Mouse (Mus musculus) small intestine, adult 2 months (tissue): ENCODE results near the gene Exd2. TPM values are rescaled to one million over a fixed set of nuclear protein-coding genes. Genes with fewer than 3 reads are reported as not detected.

Experiments used
- H3K27ac ChIP-seq: fragments of 200-500 bp; 2 replicates; pipeline ENCODE4 v1.5.1; 2012; ENCODE audit warnings: low read depth, low read length, control low read depth, inconsistent platforms; ENCODE audit not compliant: insufficient read depth
- H3K27me3 ChIP-seq: fragments of 200-500 bp; 2 replicates; pipeline ENCODE4 v1.6.1; 2012; ENCODE audit warnings: mild to moderate bottlenecking, moderate library complexity, low read length, inconsistent platforms; ENCODE audit not compliant: control insufficient read depth, insufficient read depth
- H3K36me3 ChIP-seq: fragments of 200-500 bp; 2 replicates; pipeline ENCODE4 v1.6.1; 2012; ENCODE audit warnings: mild to moderate bottlenecking, low read length, control low read depth, inconsistent platforms; ENCODE audit not compliant: control insufficient read depth, insufficient read depth
- H3K4me1 ChIP-seq: fragments of 200-500 bp; 2 replicates; pipeline ENCODE4 v1.6.1; 2012; ENCODE audit warnings: low read length, inconsistent platforms, mixed read lengths; ENCODE audit not compliant: control insufficient read depth, insufficient read depth, insufficient read length
- H3K4me3 ChIP-seq: fragments of 200-500 bp; 2 replicates; pipeline ENCODE4 v1.5.1; 2012; ENCODE audit warnings: low read depth, mild to moderate bottlenecking, control low read depth, inconsistent platforms, low read length, moderate library complexity
- CTCF ChIP-seq: fragments of 200-500 bp; IDR thresholded peaks from 2 replicates; pipeline ENCODE4 v1.5.1; 2012; ENCODE audit warnings: low read depth, mild to moderate bottlenecking, control low read depth, inconsistent platforms, low read length, moderate library complexity, mixed read lengths; ENCODE audit not compliant: insufficient replicate concordance, insufficient read length; ENCODE audit errors: extremely low read depth
- POLR2A ChIP-seq: fragments of 200-500 bp; IDR thresholded peaks from 2 replicates; pipeline ENCODE4 v1.6.1; 2012; ENCODE audit warnings: low read depth, mild to moderate bottlenecking, control low read depth, inconsistent platforms, low read length, moderate library complexity
- WGBS: fragments of 180-500 bp; shearing (Covaris S2); methylation state at CpG from one replicate; pipeline ENCODE4 v1.1.7; 2018; 5-methylcytosine and 5-hydroxymethylcytosine counted together
- polyA plus RNA-seq: library from polyadenylated mRNA; depleted of rRNA; stranded (reverse); fragments of >200 nt; gene quantifications from 2 replicates; pipeline ENCODE4 v1.2.3, GENCODE M21; 2012

Gene Exd2
- polyA plus RNA-seq, 1 experiment: 4.5 TPM

GRCm38 (mm10) chr12:80518757-80519620 is 56.1 kb downstream of the Exd2 start:
- H3K4me3 ChIP-seq: peak overlapping the region; percentile 51
- H3K4me1 ChIP-seq: no peaks in the 10 kb centered on the region; the same call in 1 of the 2 replicates
- peaks cover 31% of the 10 kb centered on the region for H3K27me3 ChIP-seq
- H3K27ac ChIP-seq: no peak overlapping the region
- TF ChIP-seq POLR2A (no peak), CTCF (no peak)
- H3K36me3 ChIP-seq: no peaks in the 10 kb centered on the region
- under 1% methylated on average over 90 of the region's 90 CpGs for WGBS

GRCm38 (mm10) chr12:80519621-80520332 is 56.9 kb downstream of the Exd2 start:
- TF ChIP-seq POLR2A (no peak), CTCF (no peak)
- Histone ChIP-seq H3K4me1 (no peaks in the 10 kb centered on the region; the same call in 1 of the 2 replicates), H3K27ac (no peak overlapping the region), H3K27me3 (peaks cover 31% of the 10 kb centered on the region), H3K4me3 (peak overlapping the region; percentile 51), H3K36me3 (no peaks in the 10 kb centered on the region)
- WGBS: 5% methylated on average over 43 of the region's 43 CpGs

- H3K4me1 ChIP-seq: no peaks in the 10 kb centered on the region; the same call in 1 of the 2 replicates
- no peak overlapping the region for H3K4me3 ChIP-seq
- TF ChIP-seq POLR2A (no peak), CTCF (no peak)
- peaks cover 30% of the 10 kb centered on the region for H3K27me3 ChIP-seq
- no peak overlapping the region for H3K27ac ChIP-seq
- H3K36me3 ChIP-seq: no peaks in the 10 kb centered on the region
- 71% methylated on average over 3 of the region's 3 CpGs for WGBS
Observed at GRCm38 (mm10) chr12:80522006-80522405, 59.1 kb downstream of the Exd2 start.

- H3K4me1 ChIP-seq: no peaks in the 10 kb centered on the region; the same call in 1 of the 2 replicates
- WGBS: 48% methylated on average over 12 of the region's 12 CpGs
- no peak for TF ChIP-seq POLR2A
- H3K4me3 ChIP-seq: no peak overlapping the region
- H3K36me3 ChIP-seq: no peaks in the 10 kb centered on the region
- H3K27ac ChIP-seq: no peak overlapping the region
- H3K27me3 ChIP-seq: peaks cover 7% of the 10 kb centered on the region
Observed at GRCm38 (mm10) chr12:80524276-80524921, 61.5 kb downstream of the Exd2 start.

GRCm38 (mm10) chr12:80525513-80525912 is 62.6 kb downstream of the Exd2 start:
- H3K36me3 ChIP-seq: no peaks in the 10 kb centered on the region
- no peaks in the 10 kb centered on the region for H3K4me1 ChIP-seq
- 53% methylated on average over 7 of the region's 7 CpGs for WGBS
- H3K4me3 ChIP-seq: no peak overlapping the region
- H3K27ac ChIP-seq: no peak overlapping the region
- no peaks in the 10 kb centered on the region for H3K27me3 ChIP-seq
- no peak for TF ChIP-seq CTCF

GRCm38 (mm10) chr12:80526511-80526910 is 63.6 kb downstream of the Exd2 start:
- Histone ChIP-seq H3K27ac (no peak overlapping the region), H3K4me1 (no peaks in the 10 kb centered on the region), H3K36me3 (no peaks in the 10 kb centered on the region), H3K27me3 (no peaks in the 10 kb centered on the region), H3K4me3 (no peak overlapping the region)
- WGBS: 69% methylated on average over 2 of the region's 2 CpGs
- TF ChIP-seq POLR2A (no peak), CTCF (no peak)
